Comparison of ENCODE assay signal across 9 mouse cellular contexts in genomic region chr12:49374606-49374995, GRCm38 (mm10). TPM values are rescaled to one million over a fixed set of nuclear protein-coding genes. Genes with fewer than 3 reads are reported as not detected.
DNase-seq lines count a peak whose midpoint lies in the region; ATAC-seq and TF ChIP-seq lines count a peak whose summit lies in the region.
"Had no signal": no experiment of that assay in that cellular context is flagged by ENCODE, and none has a peak within 500 bp of the region (broad histone marks: within the 10 kb centered on the region; RNA-seq: fewer than 3 reads in every experiment).

No protein-coding gene starts in this region.

- H3K27ac ChIP-seq in heart, embryonic 14.5 days (replicated peaks in 1 of 2; ENCODE audit: control insufficient read depth in 1 of 2, insufficient read depth in 1 of 2, low read depth in 2 of 2, low read length in 2 of 2): no peak overlapping the region
- no peak overlapping the region for H3K27ac ChIP-seq in MEL (ENCODE audit: control insufficient read depth, low read depth, low read length)
- H3K27ac ChIP-seq in embryonic fibroblast, embryonic 13.5 days (ENCODE audit: insufficient read depth, low read length): no peak overlapping the region
- H3K27ac ChIP-seq in layer of hippocampus, adult 2 months: peak overlapping the region; percentile 100
- H3K27ac ChIP-seq in neural tube, embryonic 11.5 days (ENCODE audit: low read depth, low read length): no peak overlapping the region
- H3K27ac ChIP-seq: macrophage had no signal

- ATAC-seq in heart, embryonic 14.5 days (ENCODE audit: insufficient number of reproducible peaks, insufficient read depth, low FRiP score, low read depth): no peak
- peak; percentile 48; the same call in 1 of the 2 replicates for ATAC-seq in neural tube, embryonic 11.5 days (ENCODE audit: insufficient read depth, low FRiP score, low TSS enrichment)

- no peaks in the 10 kb centered on the region for H3K36me3 ChIP-seq in heart, embryonic 14.5 days (ENCODE audit: control insufficient read depth, insufficient read depth, low read length)
- H3K36me3 ChIP-seq in MEL (ENCODE audit: control insufficient read depth in 1 of 2, insufficient read depth in 2 of 2, low read length in 2 of 2): no peaks in the 10 kb centered on the region
- no peaks in the 10 kb centered on the region for H3K36me3 ChIP-seq in neural tube, embryonic 11.5 days (ENCODE audit: control insufficient read depth, insufficient read depth, low read length)

- no peaks in the 10 kb centered on the region for H3K4me1 ChIP-seq in heart, embryonic 14.5 days (ENCODE audit: control insufficient read depth in 2 of 2, insufficient read depth in 2 of 2, low read length in 2 of 2)
- H3K4me1 ChIP-seq in MEL (ENCODE audit: control insufficient read depth in 1 of 2, insufficient read depth in 2 of 2, low read length in 2 of 2): no peaks in the 10 kb centered on the region
- no peaks in the 10 kb centered on the region for H3K4me1 ChIP-seq in embryonic fibroblast, embryonic 13.5 days (ENCODE audit: control insufficient read depth, insufficient read depth, low read length)
- no peaks in the 10 kb centered on the region for H3K4me1 ChIP-seq in neural tube, embryonic 11.5 days (ENCODE audit: control insufficient read depth, insufficient read depth, low read length)

- no peak overlapping the region for H3K9ac ChIP-seq in heart, embryonic 14.5 days (ENCODE audit: low read length)
- no peak overlapping the region for H3K9ac ChIP-seq in MEL (ENCODE audit: control insufficient read depth, low read depth, low read length, poor library complexity, severe bottlenecking)
- H3K9ac ChIP-seq in neural tube, embryonic 11.5 days (ENCODE audit: low read length): no peak overlapping the region

- peak overlapping the region; percentile 31 to 41 for H3K4me3 ChIP-seq in heart, embryonic 14.5 days (ENCODE audit: control insufficient read depth in 1 of 2, insufficient read depth in 1 of 2, low read depth in 1 of 2, low read length in 2 of 2)
- no peak overlapping the region for H3K4me3 ChIP-seq in MEL (ENCODE audit: control insufficient read depth in 1 of 2, insufficient read depth in 1 of 2, low read depth in 2 of 2, low read length in 2 of 2)
- peak overlapping the region; percentile 25; the same call in 1 of the 2 replicates for H3K4me3 ChIP-seq in embryonic fibroblast, embryonic 13.5 days (ENCODE audit: insufficient read depth, low read length)
- peak overlapping the region; percentile 50 for H3K4me3 ChIP-seq in layer of hippocampus, adult 2 months
- no peak overlapping the region for H3K4me3 ChIP-seq in neural tube, embryonic 11.5 days (ENCODE audit: low read depth, low read length)

- DNase-seq in heart, postnatal 36 days: no peak
- DNase-seq in MEL (ENCODE audit: low read depth, low spot score): peak; percentile 12
- peak in 1 of 2 experiments; percentile 72 for DNase-seq in layer of hippocampus, adult 2 months (ENCODE audit: low spot score in 2 of 2)
- peak; percentile 50 for DNase-seq in neural tube, embryonic 11.5 days (ENCODE audit: low spot score)
- DNase-seq in adrenal gland, postnatal 25 days: no peak
- no peak for DNase-seq in thymus, postnatal 14 days

- no peak for TF ChIP-seq EP300 in MEL (IDR thresholded peaks at IDR 0.05; ENCODE audit: low read depth in 1 of 2, low read length in 2 of 2)

- no peaks in the 10 kb centered on the region for H3K9me3 ChIP-seq in heart, embryonic 14.5 days (ENCODE audit: control insufficient read depth, low read length)
- no peaks in the 10 kb centered on the region for H3K9me3 ChIP-seq in MEL (replicated peaks; ENCODE audit: insufficient read depth, low read length)
- no peaks in the 10 kb centered on the region for H3K9me3 ChIP-seq in neural tube, embryonic 11.5 days (ENCODE audit: control insufficient read depth, low read length)

- intact Hi-C loops in heart, postnatal 36 days (cut with DNase I): loop anchor here (5.0 to 10.0 kb wide), 5 partner anchors 580 to 1900 kb away; no protein-coding TSS in a partner anchor

- 2% methylated on average over 14 of the region's 14 CpGs for WGBS in heart, embryonic 14.5 days
- under 1% methylated on average over 14 of the region's 14 CpGs for whole genome bisulfite sequencing in neural tube, embryonic 11.5 days

- TF ChIP-seq POLR2A in MEL (IDR thresholded peaks at IDR 0.05; ENCODE audit: control insufficient read depth in 1 of 2, insufficient read depth in 1 of 2, low read depth in 1 of 2, low read length in 2 of 2, poor library complexity in 1 of 2): no peak
- TF ChIP-seq POLR2A in embryonic fibroblast, embryonic 13.5 days (IDR thresholded peaks at IDR 0.05; ENCODE audit: low read depth, low read length): no peak

- peak in 2 of 3 experiments; percentile 27 to 49; a peak in 4 of 6 replicates for TF ChIP-seq CTCF in MEL (IDR thresholded peaks at IDR 0.05 in 2 of 3, conservative IDR thresholded peaks at IDR 0.05 in 1 of 3; ENCODE audit: control insufficient read depth in 1 of 3, insufficient read depth in 1 of 3, low read depth in 2 of 3, low read length in 3 of 3, poor library complexity in 1 of 3, severe bottlenecking in 1 of 3)
- no peak for TF ChIP-seq CTCF in embryonic fibroblast, embryonic 13.5 days (IDR thresholded peaks at IDR 0.05; ENCODE audit: borderline replicate concordance, insufficient read depth, low read length)
- peak; percentile 89 for TF ChIP-seq CTCF in layer of hippocampus, adult 2 months (conservative IDR thresholded peaks at IDR 0.05)

- H3K4me2 ChIP-seq in heart, embryonic 14.5 days (ENCODE audit: low read length): peak overlapping the region; percentile 69
- peak overlapping the region; percentile 6; the same call in 1 of the 2 replicates for H3K4me2 ChIP-seq in neural tube, embryonic 11.5 days (ENCODE audit: low read depth)

- H3K27me3 ChIP-seq in heart, embryonic 14.5 days (ENCODE audit: control insufficient read depth, insufficient read depth, low read length): peaks cover 89% of the 10 kb centered on the region
- H3K27me3 ChIP-seq in MEL (ENCODE audit: control insufficient read depth in 1 of 2, insufficient read depth in 2 of 2, low read length in 2 of 2): no peaks in the 10 kb centered on the region
- H3K27me3 ChIP-seq in neural tube, embryonic 11.5 days (ENCODE audit: control insufficient read depth, insufficient read depth, low read length): peaks cover 76% of the 10 kb centered on the region

- TF ChIP-seq RAD21 in MEL (IDR thresholded peaks at IDR 0.05; ENCODE audit: low read depth, low read length): peak; percentile 37

- H3K79me2 ChIP-seq in MEL (ENCODE audit: control insufficient read depth, insufficient read depth, low read length, poor library complexity): no peaks in the 10 kb centered on the region

TF ChIP-seq in MEL, 35 proteins besides CTCF, POLR2A, EP300 and RAD21:
- TF ChIP-seq UBTF (IDR thresholded peaks at IDR 0.05; ENCODE audit: borderline replicate concordance, insufficient read depth, low read depth, low read length) (no peak), POLR2AphosphoS5 (IDR thresholded peaks at IDR 0.05; ENCODE audit: borderline replicate concordance, low read depth, low read length) (no peak), SMC3 (IDR thresholded peaks at IDR 0.05; ENCODE audit: low read depth, low read length) (peak; percentile 52), KAT2A (conservative IDR thresholded peaks at IDR 0.05; ENCODE audit: low read depth, low read length) (no peak), ZNF384 (IDR thresholded peaks at IDR 0.05; ENCODE audit: low read depth, low read length) (no peak), ZC3H11A (IDR thresholded peaks at IDR 0.05; ENCODE audit: low read depth, low read length) (peak; percentile 28), USF1 (IDR thresholded peaks at IDR 0.05; ENCODE audit: low read depth, low read length) (no peak)
TF ChIP-seq in MEL: peak in this region for 2.

RNA-seq across cellular contexts. Expression of gene Foxg1, which starts 7.9 kb away (rescaled TPM):
- polyA plus RNA-seq in heart, embryonic 14.5 days (2014; fragmentation: Nextera tagmentation; extraction: Ambion mirVana): not detected in 2 replicates
- total RNA-seq in heart, postnatal 36 days (2021): not detected
- total RNA-seq in MEL (2012; rRNA removed): not detected in 2 replicates
- not detected for polyA plus RNA-seq in MEL (2012; ENCODE audit: insufficient read depth in 1 of 2, insufficient read length in 2 of 2, low read depth in 1 of 2, low replicate concordance in 2 of 2, missing spikeins in 1 of 2)
- polyA plus RNA-seq in embryonic fibroblast, embryonic 13.5 days (2011; ENCODE audit: insufficient read length, low read depth, missing spikeins): 3.7 and 13.9 TPM in 2 replicates
- 100 to 1,000 TPM; 149 to 167 TPM for total RNA-seq in layer of hippocampus, adult 2 months (2021)
- polyA plus RNA-seq in neural tube, embryonic 11.5 days (2014; fragmentation: Nextera tagmentation; extraction: Ambion mirVana): 0.86 and 1.2 TPM in 2 replicates
- not detected in 2 replicates for total RNA-seq in adrenal gland, postnatal 25 days (2021)
- polyA plus RNA-seq: macrophage had no signal

RNA-seq across cellular contexts. Expression of gene Gm43517, which starts 10.4 kb away (rescaled TPM):
- polyA plus RNA-seq in heart, embryonic 14.5 days (2014; fragmentation: Nextera tagmentation; extraction: Ambion mirVana): not detected in 2 replicates
- not detected for total RNA-seq in heart, postnatal 36 days (2021)
- not detected in 2 replicates for total RNA-seq in MEL (2012; rRNA removed)
- polyA plus RNA-seq in MEL (2012; ENCODE audit: insufficient read depth in 1 of 2, insufficient read length in 2 of 2, low read depth in 1 of 2, low replicate concordance in 2 of 2, missing spikeins in 1 of 2): not detected
- 0.16 and 0.27 TPM in 2 replicates for polyA plus RNA-seq in embryonic fibroblast, embryonic 13.5 days (2011; ENCODE audit: insufficient read length, low read depth, missing spikeins)
- total RNA-seq in layer of hippocampus, adult 2 months (2021): 10 to 100 TPM; 11.7 to 12.8 TPM
- polyA plus RNA-seq in neural tube, embryonic 11.5 days (2014; fragmentation: Nextera tagmentation; extraction: Ambion mirVana): not detected in 2 replicates
- not detected in 2 replicates for total RNA-seq in adrenal gland, postnatal 25 days (2021)
- polyA plus RNA-seq: macrophage had no signal

Comparison
In these comparisons a context has a peak if more than half of its experiments do, and no peak if none do; other contexts are left out.
1. H3K4me3 ChIP-seq: peak in heart, embryonic 14.5 days (2 of 2), embryonic fibroblast, embryonic 13.5 days (single experiment) and layer of hippocampus, adult 2 months (single experiment); none in MEL (0 of 2) and neural tube, embryonic 11.5 days (single experiment).
2. DNase-seq: peak in MEL (single experiment) and neural tube, embryonic 11.5 days (single experiment); none in heart, postnatal 36 days (0 of 2), adrenal gland, postnatal 25 days (single experiment) and thymus, postnatal 14 days (single experiment).
3. RNA of gene Foxg1, which starts 7.9 kb away (total RNA-seq): 149 to 167 TPM in layer of hippocampus, adult 2 months; not detected in heart, postnatal 36 days, not detected in MEL and not detected in adrenal gland, postnatal 25 days; every median in the first group is over 100 times any median in the second.
4. RNA of gene Gm43517, which starts 10.4 kb away (total RNA-seq): 11.7 to 12.8 TPM in layer of hippocampus, adult 2 months; not detected in heart, postnatal 36 days, not detected in MEL and not detected in adrenal gland, postnatal 25 days; every median in the first group is over 10 times any median in the second.